8 mouse cellular contexts compared by ENCODE assay signal in the genomic region with DNA sequence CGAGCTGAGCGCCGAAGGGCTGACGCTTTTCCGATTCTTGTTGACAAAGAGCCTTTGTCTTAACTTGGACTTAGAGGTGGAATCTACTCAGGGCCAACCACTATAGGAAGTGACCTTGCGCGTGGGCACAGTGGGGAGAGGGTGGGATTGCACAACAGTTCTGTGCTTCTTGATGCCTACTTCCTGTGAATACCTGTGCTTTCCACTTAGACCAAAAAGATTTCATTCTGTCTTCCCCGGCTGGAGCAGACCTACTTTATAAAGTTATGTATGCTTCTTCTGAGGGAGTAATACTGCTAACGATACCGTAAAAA. TPM values are rescaled to one million over a fixed set of nuclear protein-coding genes. Genes with fewer than 3 reads are reported as not detected.
DNase-seq lines count a peak whose midpoint lies in the region; ATAC-seq and TF ChIP-seq lines count a peak whose summit lies in the region.

A gene (plus strand): TSS at position 215 of the 314 bp plus-strand sequence.

- no peak for TF ChIP-seq CTCF in kidney, postnatal 0 days (IDR thresholded peaks at IDR 0.05; ENCODE audit: low read depth)

- H3K4me2 ChIP-seq in kidney, postnatal 0 days (ENCODE audit: low read length) = peak within 1 kb of the TSS; percentile 71
- H3K4me2 ChIP-seq in hindbrain, embryonic 12.5 days (replicated peaks) = peak within 1 kb of the TSS; percentile 82

- H3K27me3 ChIP-seq in kidney, postnatal 0 days (ENCODE audit: insufficient read depth, low read length) = no peaks in the 10 kb centered on the region
- no peaks in the 10 kb centered on the region for H3K27me3 ChIP-seq in hindbrain, embryonic 12.5 days

- 90% methylated on average over 10 of the region's 10 CpGs for WGBS in kidney, postnatal 0 days
- WGBS in hindbrain, embryonic 12.5 days = 90% methylated on average over 10 of the region's 10 CpGs

- H3K4me1 ChIP-seq in kidney, postnatal 0 days (replicated peaks; ENCODE audit: insufficient read depth, low read length) = no peaks in the 10 kb centered on the region
- H3K4me1 ChIP-seq in hindbrain, embryonic 12.5 days = peaks cover 15% of the 10 kb centered on the region

- intact Hi-C loops in gastrocnemius, postnatal 36 days (cut with DNase I) = no loop called here

- no peaks in the 10 kb centered on the region for H3K36me3 ChIP-seq in kidney, postnatal 0 days (ENCODE audit: insufficient read depth, low read length)
- H3K36me3 ChIP-seq in hindbrain, embryonic 12.5 days = no peaks in the 10 kb centered on the region

- peak within 1 kb of the TSS; percentile 55 for H3K9ac ChIP-seq in kidney, postnatal 0 days (ENCODE audit: low read depth, low read length)
- peak within 1 kb of the TSS; percentile 72 for H3K9ac ChIP-seq in hindbrain, embryonic 12.5 days

- H3K9me3 ChIP-seq in kidney, postnatal 0 days (replicated peaks; ENCODE audit: low read length) = no peaks in the 10 kb centered on the region
- H3K9me3 ChIP-seq in hindbrain, embryonic 12.5 days (replicated peaks) = no peaks in the 10 kb centered on the region

- ATAC-seq in kidney, postnatal 0 days (replicated peaks; ENCODE audit: low FRiP score, low read depth) = no peak
- no peak for ATAC-seq in common myeloid progenitor, adult 5-6 weeks (replicated peaks; ENCODE audit: low read depth, poor library complexity, severe bottlenecking)
- ATAC-seq in hindbrain, embryonic 12.5 days (ENCODE audit: low FRiP score) = no peak
- ATAC-seq in megakaryocyte-erythroid progenitor cell, adult 5-6 weeks (replicated peaks; ENCODE audit: low FRiP score, low TSS enrichment, poor library complexity, severe bottlenecking) = no peak

- peak within 1 kb of the TSS; percentile 58 for H3K4me3 ChIP-seq in kidney, postnatal 0 days (replicated peaks; ENCODE audit: low read depth, low read length)
- peak within 1 kb of the TSS; percentile 67 for H3K4me3 ChIP-seq in hindbrain, embryonic 12.5 days

- DNase-seq in kidney, postnatal 0 days (ENCODE audit: low spot score) = no peak
- no peak for DNase-seq in kidney, adult 11 months
- no peak for DNase-seq in cerebellum, postnatal 10 days
- DNase-seq in right cerebral cortex, adult 18-20 months = no peak
- DNase-seq in gastrocnemius, postnatal 36 days = no peak

- 0 out of 2 replicates have a peak within 1 kb of the TSS, but pooled peaks have one; percentile 38 for H3K27ac ChIP-seq in kidney, postnatal 0 days
- peak within 1 kb of the TSS; percentile 85; the same call in 1 of the 2 replicates for H3K27ac ChIP-seq in hindbrain, embryonic 12.5 days

RNA-seq across cellular contexts. Expression of the gene that starts here (rescaled TPM):
- 10.0 and 10.2 TPM in 2 replicates for polyA plus RNA-seq in kidney, postnatal 0 days (2015; fragmentation: Nextera tagmentation; extraction: Ambion mirVana)
- total RNA-seq in common myeloid progenitor, adult 5-6 weeks (2017) = 12.8 and 23.2 TPM in 2 replicates
- 15.8 and 17.4 TPM in 2 replicates for polyA plus RNA-seq in hindbrain, embryonic 12.5 days (2016; fragmentation: Nextera tagmentation; extraction: Ambion mirVana)
- total RNA-seq in megakaryocyte-erythroid progenitor cell, adult 5-6 weeks (2014; fragmentation: Nextera tagmentation) = 22.4 and 31.0 TPM in 2 replicates
- 17.2 and 18.4 TPM in 2 replicates for total RNA-seq in megakaryocyte-erythroid progenitor cell, adult 5-6 weeks (2017)
- total RNA-seq in gastrocnemius, postnatal 36 days (2021) = under 1 TPM; 0.35 to 0.56 TPM
